Mouse (Mus musculus) cerebellum, postnatal 25 days (tissue): ENCODE results near the gene Selenoi.
"Not testable (repeated sequence)": the region's sequence is repeated elsewhere in the genome, so short reads cannot be mapped to it uniquely, and the experiment has no call there.

Source experiments
- DNase-seq, 2 experiments: peaks; one replicate each; pipeline ENCODE4 v3.0.0; 2021; ENCODE audit warnings: mixed read lengths in 2 of 2

The Selenoi gene

GRCm38 (mm10) chr5:30232271-30232971, at the start of gene Selenoi:
TSS of gene Selenoi (plus strand) at chr5:30232581.
- DNase-seq: peak; percentile 99 to 100

- DNase-seq: no peak
Observed at GRCm38 (mm10) chr5:30187687-30188485, 44.5 kb upstream of the Selenoi start.

DNA sequence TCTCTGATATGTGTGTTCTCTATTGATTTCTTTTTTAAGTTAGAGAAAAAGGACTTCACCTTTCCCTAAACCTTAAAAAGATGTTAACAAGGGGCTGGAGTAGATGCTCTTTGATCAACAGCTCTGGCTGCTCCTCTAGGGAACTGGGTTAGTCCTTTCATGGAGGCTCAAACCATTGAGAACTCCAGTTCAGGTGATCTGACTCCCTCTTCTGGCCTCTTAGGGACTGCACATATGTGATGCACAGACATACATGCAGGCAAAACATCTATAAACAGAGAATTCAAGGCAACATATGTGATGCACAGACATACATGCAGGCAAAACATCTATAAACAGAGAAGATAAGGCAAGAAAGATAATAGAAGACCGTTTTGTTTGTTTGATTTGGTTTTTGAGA, 39.9 kb upstream of the Selenoi start:
- DNase-seq: no peak

DNA sequence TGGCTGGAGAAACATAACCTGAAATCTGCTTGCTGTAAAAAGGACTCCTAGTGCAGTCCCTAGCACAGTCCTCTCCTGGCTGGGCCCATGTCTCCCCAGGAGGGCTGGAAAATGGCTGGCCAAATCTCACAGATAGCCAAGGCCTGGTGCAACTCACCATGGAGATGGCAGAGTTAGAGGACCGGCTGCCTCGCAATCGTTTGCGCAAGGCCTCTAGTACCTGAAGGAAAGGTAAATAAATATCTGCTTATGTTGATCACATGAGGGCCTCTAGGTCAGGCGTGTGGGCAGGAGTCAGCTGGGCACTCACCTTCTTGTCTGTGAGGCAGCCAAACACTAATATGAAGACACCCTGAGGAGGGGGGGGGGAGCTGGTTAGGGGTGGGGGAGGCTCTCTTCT, 37.0 kb upstream of the Selenoi start:
- DNase-seq: no peak

- DNase-seq: no peak
Observed at GRCm38 (mm10) chr5:30198257-30198656, 34.1 kb upstream of the Selenoi start.

DNA sequence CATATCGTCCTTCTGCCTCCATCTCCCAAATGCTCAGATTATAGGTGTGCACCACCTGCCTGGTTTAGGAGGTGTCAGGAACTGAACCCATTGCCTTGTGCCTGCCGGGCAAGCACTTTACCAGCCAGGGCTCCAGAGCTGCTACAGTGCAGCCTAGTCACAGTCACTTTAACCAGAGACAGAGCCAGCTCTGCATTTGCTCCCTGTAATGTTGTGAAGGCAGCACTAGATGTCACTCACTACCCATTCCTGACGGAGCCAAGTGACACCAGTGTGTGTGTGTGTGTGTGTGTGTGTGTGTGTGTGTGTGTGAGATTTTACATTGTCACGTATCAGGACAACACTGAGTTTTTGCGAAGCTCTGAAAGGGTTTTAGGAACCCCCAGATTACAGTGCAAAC, 30.9 kb upstream of the Selenoi start:
- peak; percentile 36 to 62 for DNase-seq

GRCm38 (mm10) chr5:30202221-30202620, 30.2 kb upstream of the Selenoi start:
- DNase-seq: no peak

DNA sequence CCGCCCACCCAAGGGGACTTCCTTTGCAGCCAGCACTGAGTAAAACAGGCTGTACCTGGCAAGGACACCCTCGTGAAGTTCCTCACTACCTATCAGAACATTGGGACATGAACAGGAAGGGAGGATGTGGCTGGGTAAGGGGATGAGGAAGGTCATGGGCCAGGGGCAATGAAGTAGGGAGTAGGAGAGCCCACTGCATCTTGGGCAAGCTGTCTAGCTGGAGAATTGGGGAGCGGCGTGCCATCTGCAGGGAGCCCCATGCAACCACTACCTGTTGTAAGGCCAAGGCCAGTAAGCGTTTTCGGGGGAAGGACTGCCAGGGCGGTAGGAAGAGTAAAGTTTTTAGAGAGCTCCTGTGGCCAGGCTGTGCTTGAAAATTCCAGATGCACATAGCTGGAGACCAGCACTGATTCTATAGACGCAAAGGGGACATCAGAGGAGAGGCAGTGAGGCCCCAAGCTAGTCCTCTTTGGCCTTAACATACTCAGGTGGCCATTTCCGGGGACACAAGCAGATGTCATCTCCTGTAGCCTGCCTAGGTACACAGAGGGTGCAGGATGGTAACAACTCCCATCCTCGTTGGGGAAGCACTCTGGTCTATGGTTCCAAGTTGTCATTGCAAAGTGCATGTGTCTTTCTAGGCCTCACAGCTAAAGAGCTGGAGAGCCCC, 29.0 kb upstream of the Selenoi start:
- DNase-seq: no peak

DNA sequence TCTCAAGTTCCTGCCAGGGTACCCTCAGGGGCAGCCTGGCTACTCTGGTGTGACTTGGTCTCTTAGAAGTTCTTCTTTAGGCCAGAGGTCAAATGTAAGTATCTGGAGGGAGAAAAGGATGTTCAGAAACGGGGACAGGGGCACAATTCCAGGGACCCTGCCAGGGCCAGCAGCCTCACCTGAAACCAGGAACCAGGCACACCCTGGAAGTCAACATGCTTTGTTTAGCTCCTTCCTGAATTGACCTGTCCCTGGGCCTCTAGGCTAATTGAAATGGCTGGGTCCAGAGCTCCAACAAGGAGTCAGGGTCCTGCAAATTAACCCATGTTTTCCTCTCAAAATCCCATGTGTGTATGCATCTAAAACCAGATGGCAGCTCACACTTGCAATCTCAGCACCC, 27.9 kb upstream of the Selenoi start:
- no peak for DNase-seq

DNA sequence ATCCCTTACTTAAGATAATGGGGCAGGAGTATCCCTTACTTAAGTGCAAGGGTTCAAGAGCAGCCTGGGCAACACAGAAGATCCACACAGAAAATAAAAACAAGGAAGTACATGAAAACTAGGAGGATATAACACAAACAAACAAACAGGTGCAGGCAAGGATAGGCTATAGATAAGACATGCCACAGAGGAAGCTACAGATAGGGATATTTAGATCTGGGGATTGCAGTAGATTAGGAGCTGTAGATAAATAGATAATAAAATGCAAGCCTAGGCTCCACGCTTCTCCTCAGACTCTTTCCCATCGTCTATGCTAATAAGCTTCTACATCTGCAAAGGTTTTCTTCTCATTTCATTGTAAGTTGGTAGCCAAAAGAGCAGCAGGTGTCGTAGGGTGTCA, 27.3 kb upstream of the Selenoi start:
- DNase-seq: no peak

- DNase-seq: no peak
Observed at GRCm38 (mm10) chr5:30205493-30205892, 26.9 kb upstream of the Selenoi start, which contains the start of gene Adgrf3. TSS of gene Adgrf3 (minus strand) at chr5:30205722.

DNA sequence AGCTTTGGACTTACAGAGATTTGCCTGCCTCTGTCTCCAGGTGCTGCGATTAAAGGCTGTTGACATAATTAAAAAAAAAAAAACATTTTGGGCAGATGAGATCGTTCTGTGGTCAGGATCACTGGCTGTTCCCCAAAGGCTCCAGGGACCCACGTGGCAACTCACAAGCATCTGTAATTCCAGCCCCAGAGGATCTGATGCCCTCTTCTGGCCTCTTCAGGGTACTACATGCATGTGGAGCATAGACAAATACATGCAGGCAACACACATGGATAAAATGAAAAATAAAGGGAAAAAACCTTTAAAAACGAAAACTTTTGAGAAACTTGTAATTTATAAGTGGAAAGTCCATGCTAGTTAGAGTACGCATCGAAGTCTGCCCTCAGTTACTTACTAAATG, 25.1 kb upstream of the Selenoi start:
- no peak for DNase-seq

GRCm38 (mm10) chr5:30210758-30211157, 21.6 kb upstream of the Selenoi start:
- not testable (repeated sequence) for DNase-seq

GRCm38 (mm10) chr5:30214889-30215288, 17.5 kb upstream of the Selenoi start:
- peak; percentile 69 to 84 for DNase-seq

DNA sequence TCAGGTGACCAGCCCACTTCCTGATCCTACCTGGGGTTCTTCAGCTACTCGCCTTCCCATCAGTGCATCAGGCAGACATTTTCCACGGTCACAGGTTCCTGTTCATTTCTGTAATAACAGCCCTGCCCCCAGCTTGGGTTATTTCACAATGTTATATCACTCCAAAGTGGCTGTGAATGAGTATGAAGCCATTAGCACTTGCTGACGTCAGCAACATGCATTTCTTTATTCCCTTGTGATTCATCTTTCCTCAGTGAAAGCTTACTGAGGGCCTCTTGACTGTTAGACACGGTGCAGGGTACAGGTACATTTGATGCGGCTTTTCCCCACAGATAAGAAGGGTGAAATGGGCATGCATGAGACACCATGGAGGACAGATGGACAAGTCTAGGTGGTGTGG, 16.4 kb upstream of the Selenoi start:
- no peak for DNase-seq

DNA sequence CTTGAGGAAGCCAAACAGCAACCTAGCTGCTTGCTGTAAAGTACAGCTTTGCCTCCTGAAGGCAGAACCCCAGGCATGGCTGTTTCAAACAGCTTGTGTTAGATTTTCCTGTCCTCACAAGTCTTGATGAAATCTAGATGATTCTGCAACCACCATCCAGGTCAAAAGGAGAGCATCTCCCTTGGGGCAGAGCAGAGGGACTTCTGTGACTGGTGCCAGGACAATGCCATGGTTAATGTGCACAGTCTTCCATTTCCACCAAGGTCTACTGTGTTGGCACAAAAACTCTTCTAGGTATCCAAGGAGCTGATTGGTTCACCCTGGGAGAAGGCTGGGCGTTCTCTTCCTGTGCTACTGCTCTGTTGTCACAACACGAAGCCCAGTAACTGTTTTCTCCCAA, 12.7 kb upstream of the Selenoi start:
- DNase-seq: no peak

DNA sequence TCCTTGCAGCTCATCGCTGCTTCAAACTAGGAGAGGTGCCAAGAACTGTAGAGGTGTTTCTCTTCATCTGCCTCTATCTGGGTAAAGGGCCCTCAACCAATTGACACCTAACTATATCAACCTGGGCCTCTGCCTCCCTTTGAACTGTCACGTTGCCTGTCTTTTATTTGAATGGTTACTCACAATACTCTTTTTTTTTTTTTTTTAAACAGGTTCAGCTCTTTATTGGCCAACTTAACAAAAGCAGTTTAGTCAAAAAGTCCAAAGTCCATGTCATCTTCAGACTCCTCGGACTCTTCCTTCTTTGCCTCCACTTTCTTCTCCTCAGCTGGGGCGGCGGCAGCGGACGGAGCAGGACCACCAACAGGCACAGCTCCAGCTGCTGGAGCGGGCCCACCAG, 11.7 kb upstream of the Selenoi start:
- no peak for DNase-seq

- DNase-seq: no peak
Observed at GRCm38 (mm10) chr5:30222681-30223080, 9.7 kb upstream of the Selenoi start.

DNA sequence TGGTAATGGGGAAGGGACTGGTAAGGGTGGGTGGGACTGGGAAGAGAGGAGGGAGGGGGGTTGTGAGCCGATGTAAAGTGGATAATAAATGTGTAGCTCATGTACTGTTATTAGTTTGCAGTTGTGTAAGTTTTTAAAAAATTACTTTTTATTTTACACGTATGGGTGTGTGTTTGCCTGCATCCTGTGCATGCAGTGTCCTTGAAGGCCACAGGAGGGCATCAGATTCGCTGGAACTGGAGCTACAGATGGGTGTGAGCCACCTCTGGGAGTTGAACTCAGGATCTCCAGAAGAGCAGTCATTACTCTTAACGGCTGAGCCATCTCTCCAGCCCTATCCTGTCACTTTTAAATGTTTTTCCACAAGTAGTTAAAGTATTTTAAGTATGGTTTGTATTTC, 1.5 kb upstream of the Selenoi start:
- peak; percentile 34 to 69 for DNase-seq

DNA sequence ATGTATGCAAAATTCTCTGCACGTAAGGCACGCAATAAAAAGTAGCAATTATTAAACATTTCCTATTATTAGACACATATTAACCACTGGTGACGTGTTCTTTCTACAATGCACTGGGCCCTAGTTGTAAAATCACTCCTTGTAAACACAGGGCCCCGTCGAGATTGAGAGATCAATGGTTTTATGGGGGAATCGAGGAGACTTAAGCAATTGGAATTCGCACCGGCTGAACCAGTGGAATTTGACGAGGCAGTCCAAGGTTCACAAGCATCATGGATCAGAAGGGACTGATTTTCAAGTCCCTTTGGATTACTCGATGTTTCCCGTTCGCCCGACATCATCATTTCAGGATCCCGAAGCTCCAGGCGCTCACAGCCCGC, 500 bp upstream of the Selenoi start:
- DNase-seq: no peak

DNA sequence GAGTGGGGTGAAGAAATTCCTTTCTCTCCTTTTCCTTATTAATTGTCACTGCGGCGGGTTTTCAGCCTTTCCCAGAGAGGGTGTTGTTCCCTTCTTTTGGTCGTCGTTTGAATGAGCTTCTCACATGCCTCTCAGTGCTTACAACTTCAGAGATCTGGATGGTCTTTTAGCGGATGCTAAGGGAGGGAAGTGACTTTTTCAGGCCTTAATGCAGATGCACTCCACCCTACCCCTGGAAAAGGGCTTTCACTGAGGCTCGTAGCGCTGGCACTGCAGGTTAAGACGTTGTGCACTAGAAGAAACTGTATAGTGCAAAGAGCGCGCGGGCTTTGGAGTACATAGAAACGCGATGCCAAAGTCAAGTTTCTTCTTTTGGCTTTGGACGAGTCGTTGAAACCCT, 661 bp downstream of the Selenoi start:
- peak in 1 of 2 experiments; percentile 45 for DNase-seq

- DNase-seq: no peak
Observed at GRCm38 (mm10) chr5:30233979-30234378, 1.6 kb downstream of the Selenoi start.

- DNase-seq: no peak
Observed at GRCm38 (mm10) chr5:30235641-30236126, 3.3 kb downstream of the Selenoi start.

DNA sequence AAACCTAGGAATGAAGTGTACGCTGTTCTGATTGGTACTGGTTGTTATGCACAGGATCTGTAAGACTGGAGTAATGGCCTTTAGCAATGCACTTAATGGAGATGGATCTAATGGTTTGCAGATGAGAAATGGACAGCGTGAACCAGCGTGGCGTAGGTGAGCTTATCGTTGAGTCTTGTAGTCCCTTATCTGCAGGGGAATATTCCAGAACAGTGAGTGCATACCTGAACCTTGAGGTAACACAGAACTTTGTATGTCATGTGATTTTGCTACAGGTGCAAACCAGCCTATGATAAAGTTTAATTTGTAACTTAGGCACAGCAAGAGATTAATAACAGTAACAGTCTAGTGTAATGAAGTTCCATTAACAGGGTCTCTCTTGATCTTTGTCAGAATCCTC, 6.2 kb downstream of the Selenoi start:
- no peak for DNase-seq
